Comparison of ENCODE assay signal across 11 mouse cellular contexts in genomic region chr3:51517878-51518762, GRCm38 (mm10). TPM values are rescaled to one million over a fixed set of nuclear protein-coding genes. Genes with fewer than 3 reads are reported as not detected.
A peak's percentile ranks its signal among the peaks of the same experiment; 100 is the strongest.
DNase-seq lines count a peak whose midpoint lies in the region; ATAC-seq and TF ChIP-seq lines count a peak whose summit lies in the region.
"Had no signal": no experiment of that assay in that cellular context is flagged by ENCODE, and none has a peak within 500 bp of the region (broad histone marks: within the 10 kb centered on the region; RNA-seq: fewer than 3 reads in every experiment).

No protein-coding gene starts in this region.

- peaks cover 5% of the 10 kb centered on the region; the same call in 1 of the 2 replicates for H3K36me3 ChIP-seq in E14TG2a.4 (ENCODE audit: insufficient read depth, low read length)
- peaks cover under 1 to 21% of the 10 kb centered on the region in 2 experiments for H3K36me3 ChIP-seq in MEL (ENCODE audit: control insufficient read depth in 1 of 2, insufficient read depth in 2 of 2, low read length in 2 of 2)
- peaks cover 39% of the 10 kb centered on the region for H3K36me3 ChIP-seq in intestine, embryonic 14.5 days (ENCODE audit: control insufficient read depth, insufficient read depth, low read length)

- TF ChIP-seq CTCF in E14TG2a.4 (conservative IDR thresholded peaks at IDR 0.05; ENCODE audit: low read length) (no peak), MEL (IDR thresholded peaks at IDR 0.05 in 2 of 3, conservative IDR thresholded peaks at IDR 0.05 in 1 of 3; ENCODE audit: control insufficient read depth in 1 of 3, insufficient read depth in 1 of 3, low read depth in 2 of 3, low read length in 3 of 3, poor library complexity in 1 of 3, severe bottlenecking in 1 of 3) (no peak)

- peak; percentile 86 for DNase-seq in MEL (ENCODE audit: low read depth, low spot score)
- no peak for DNase-seq in intestine, embryonic 14.5 days (ENCODE audit: low spot score)
- DNase-seq in right cerebral cortex, postnatal 10 days (ENCODE audit: low spot score in 2 of 2): no peak
- DNase-seq in thymus, postnatal 36 days: no peak
- DNase-seq in urinary bladder, postnatal 4 days (ENCODE audit: low spot score in 2 of 2): no peak
- DNase-seq: cerebellum, adult 18-20 months; lung, postnatal 14 days had no signal

- H3K79me2 ChIP-seq in MEL (ENCODE audit: control insufficient read depth, insufficient read depth, low read length, poor library complexity): no peaks in the 10 kb centered on the region

- TF ChIP-seq EP300 in MEL (IDR thresholded peaks at IDR 0.05; ENCODE audit: low read depth in 1 of 2, low read length in 2 of 2): peak in 1 of 2 experiments; percentile 78; a peak in 3 of 4 replicates

- H3K27me3 ChIP-seq in E14TG2a.4 (ENCODE audit: insufficient read depth, low read length) (no peaks in the 10 kb centered on the region; the same call in 1 of the 2 replicates), MEL (ENCODE audit: control insufficient read depth in 1 of 2, insufficient read depth in 2 of 2, low read length in 2 of 2) (no peaks in the 10 kb centered on the region)
- H3K27me3 ChIP-seq in intestine, embryonic 14.5 days (replicated peaks; ENCODE audit: control insufficient read depth, insufficient read depth, low read length): no peaks in the 10 kb centered on the region
- H3K27me3 ChIP-seq: neural tube, embryonic 12.5 days had no signal

- H3K9me3 ChIP-seq in E14TG2a.4 (ENCODE audit: low read length): no peaks in the 10 kb centered on the region
- H3K9me3 ChIP-seq in MEL (replicated peaks; ENCODE audit: insufficient read depth, low read length): no peaks in the 10 kb centered on the region
- no peaks in the 10 kb centered on the region for H3K9me3 ChIP-seq in intestine, embryonic 14.5 days (ENCODE audit: control insufficient read depth, low read length)
- H3K9me3 ChIP-seq: neural tube, embryonic 12.5 days had no signal

- peak overlapping the region; percentile 98 for H3K27ac ChIP-seq in MEL (ENCODE audit: control insufficient read depth, low read depth, low read length)
- H3K27ac ChIP-seq in intestine, embryonic 14.5 days (ENCODE audit: low read depth): peak overlapping the region; percentile 14; the same call in 1 of the 2 replicates
- H3K27ac ChIP-seq: neural tube, embryonic 12.5 days had no signal

- ATAC-seq in intestine, embryonic 14.5 days (replicated peaks; ENCODE audit: low FRiP score, low TSS enrichment, low read depth): peak; percentile 57; the same call in 1 of the 2 replicates
- peak; percentile 88 for ATAC-seq in megakaryocyte progenitor cell, adult 5-6 weeks (replicated peaks; ENCODE audit: poor library complexity)
- ATAC-seq: forebrain, embryonic 16.5 days had no signal

- TF ChIP-seq RAD21 in MEL (IDR thresholded peaks at IDR 0.05; ENCODE audit: low read depth, low read length): no peak

- H3K4me1 ChIP-seq in E14TG2a.4 (replicated peaks; ENCODE audit: low read depth, low read length): peaks cover 17% of the 10 kb centered on the region
- peaks cover 8 to 19% of the 10 kb centered on the region in 2 experiments; a peak in 3 of 4 replicates for H3K4me1 ChIP-seq in MEL (ENCODE audit: control insufficient read depth in 1 of 2, insufficient read depth in 2 of 2, low read length in 2 of 2)
- H3K4me1 ChIP-seq in intestine, embryonic 14.5 days (replicated peaks; ENCODE audit: control insufficient read depth, insufficient read depth, low read length): peaks cover 4% of the 10 kb centered on the region; the same call in 1 of the 2 replicates
- H3K4me1 ChIP-seq: neural tube, embryonic 12.5 days had no signal

- 0 out of 2 replicates have a peak overlapping the region, but pooled peaks have one; percentile 13 for H3K4me3 ChIP-seq in E14TG2a.4 (replicated peaks; ENCODE audit: low read length)
- H3K4me3 ChIP-seq in MEL (ENCODE audit: control insufficient read depth in 1 of 2, insufficient read depth in 1 of 2, low read depth in 2 of 2, low read length in 2 of 2): peak overlapping the region; percentile 37 to 44
- no peak overlapping the region for H3K4me3 ChIP-seq in intestine, embryonic 14.5 days (ENCODE audit: low read depth, low read length)
- H3K4me3 ChIP-seq: neural tube, embryonic 12.5 days had no signal

- 71% methylated on average over 12 of the region's 12 CpGs for WGBS in intestine, embryonic 14.5 days

- H3K4me2 ChIP-seq in intestine, embryonic 14.5 days (ENCODE audit: low read length): no peak overlapping the region
- H3K4me2 ChIP-seq: neural tube, embryonic 12.5 days had no signal

- H3K9ac ChIP-seq in MEL (ENCODE audit: control insufficient read depth, low read depth, low read length, poor library complexity, severe bottlenecking): peak overlapping the region; percentile 71
- no peak overlapping the region for H3K9ac ChIP-seq in intestine, embryonic 14.5 days (ENCODE audit: low read length)
- H3K9ac ChIP-seq: neural tube, embryonic 12.5 days had no signal

- peak in 1 of 2 experiments; percentile 57; a peak in 3 of 4 replicates for TF ChIP-seq POLR2A in MEL (IDR thresholded peaks at IDR 0.05; ENCODE audit: control insufficient read depth in 1 of 2, insufficient read depth in 1 of 2, low read depth in 1 of 2, low read length in 2 of 2, poor library complexity in 1 of 2)

TF ChIP-seq in MEL, 35 proteins besides CTCF, POLR2A, EP300 and RAD21:
- TF ChIP-seq ZNF384 (IDR thresholded peaks at IDR 0.05; ENCODE audit: low read depth, low read length): no peak; the same call in 1 of the 2 replicates
- no peak for TF ChIP-seq HCFC1 (IDR thresholded peaks at IDR 0.05; ENCODE audit: low read depth, low read length)
- TF ChIP-seq SIN3A (IDR thresholded peaks at IDR 0.05; ENCODE audit: low read length): peak; percentile 64; the same call in 1 of the 2 replicates
- peak; percentile 38; the same call in 1 of the 2 replicates for TF ChIP-seq RCOR1 (IDR thresholded peaks at IDR 0.05; ENCODE audit: low read depth, low read length)
- TF ChIP-seq MXI1 (IDR thresholded peaks at IDR 0.05; ENCODE audit: low read depth, low read length): peak; percentile 17; the same call in 1 of the 2 replicates
- peak; percentile 70; the same call in 1 of the 2 replicates for TF ChIP-seq CHD1 (IDR thresholded peaks at IDR 0.05; ENCODE audit: low read depth, low read length)
- peak; percentile 76 for TF ChIP-seq MAZ (IDR thresholded peaks at IDR 0.05; ENCODE audit: low read depth, low read length)
- TF ChIP-seq MYB (IDR thresholded peaks at IDR 0.05; ENCODE audit: low read depth, low read length): peak; percentile 39; the same call in 1 of the 2 replicates
- peak; percentile 83 for TF ChIP-seq CHD2 (IDR thresholded peaks at IDR 0.05; ENCODE audit: low read length)
- TF ChIP-seq ETS1 (IDR thresholded peaks at IDR 0.05; ENCODE audit: low read depth, low read length): peak; percentile 45
- TF ChIP-seq MYC (IDR thresholded peaks at IDR 0.05; ENCODE audit: low read depth, low read length): no peak
- TF ChIP-seq GABPA (IDR thresholded peaks at IDR 0.05; ENCODE audit: low read depth, low read length): peak; percentile 69; the same call in 1 of the 2 replicates
- TF ChIP-seq POLR2AphosphoS2 (IDR thresholded peaks at IDR 0.05; ENCODE audit: low read length): no peak; the same call in 1 of the 2 replicates
- TF ChIP-seq MAFK (IDR thresholded peaks at IDR 0.05; ENCODE audit: borderline replicate concordance, low read depth, low read length): peak; percentile 41; the same call in 1 of the 2 replicates
- TF ChIP-seq ELF1 (IDR thresholded peaks at IDR 0.05; ENCODE audit: low read depth, low read length): no peak
- TF ChIP-seq KAT2A (conservative IDR thresholded peaks at IDR 0.05; ENCODE audit: low read depth, low read length): no peak
- TF ChIP-seq ZC3H11A (IDR thresholded peaks at IDR 0.05; ENCODE audit: low read depth, low read length): no peak
- peak; percentile 24; the same call in 1 of the 2 replicates for TF ChIP-seq TCF12 (IDR thresholded peaks at IDR 0.05; ENCODE audit: low read depth, low read length)
- TF ChIP-seq NELFE (IDR thresholded peaks at IDR 0.05; ENCODE audit: low read depth, low read length): peak; percentile 31; the same call in 1 of the 2 replicates
- no peak for TF ChIP-seq BHLHE40 (IDR thresholded peaks at IDR 0.05; ENCODE audit: borderline replicate concordance, low read depth, low read length)
- no peak for TF ChIP-seq USF2 (IDR thresholded peaks at IDR 0.05; ENCODE audit: borderline replicate concordance in 1 of 2, insufficient read depth in 1 of 2, low read depth in 1 of 2, low read length in 2 of 2)
- no peak for TF ChIP-seq JUND (IDR thresholded peaks at IDR 0.05; ENCODE audit: low read depth, low read length)

RNA-seq across cellular contexts. Expression of gene Rab33b, which starts 34.4 kb away (rescaled TPM):
- total RNA-seq in MEL (2012; rRNA removed): 5.2 and 6.2 TPM in 2 replicates
- 1 to 10 TPM in 1 of 2 experiments, not detected in 1; 4.9 TPM for polyA plus RNA-seq in MEL (2012; ENCODE audit: insufficient read depth in 1 of 2, insufficient read length in 2 of 2, low read depth in 1 of 2, low replicate concordance in 2 of 2, missing spikeins in 1 of 2)
- 20.0 and 20.3 TPM in 2 replicates for polyA plus RNA-seq in intestine, embryonic 14.5 days (2014; fragmentation: Nextera tagmentation; extraction: Ambion mirVana)
- 8.4 and 12.2 TPM in 2 replicates for total RNA-seq in megakaryocyte progenitor cell, adult 5-6 weeks (2015)
- total RNA-seq in megakaryocyte progenitor cell, adult 5-6 weeks (2017): 9.1 and 13.3 TPM in 2 replicates

RNA-seq across cellular contexts. Expression of gene Setd7, which starts 42.6 kb away (rescaled TPM):
- 8.4 and 11.3 TPM in 2 replicates for total RNA-seq in MEL (2012; rRNA removed)
- polyA plus RNA-seq in MEL (2012; ENCODE audit: insufficient read depth in 1 of 2, insufficient read length in 2 of 2, low read depth in 1 of 2, low replicate concordance in 2 of 2, missing spikeins in 1 of 2): 10 to 100 TPM; 15.3 to 37.9 TPM
- 4.2 and 5.8 TPM in 2 replicates for polyA plus RNA-seq in intestine, embryonic 14.5 days (2014; fragmentation: Nextera tagmentation; extraction: Ambion mirVana)
- total RNA-seq in megakaryocyte progenitor cell, adult 5-6 weeks (2015): 38.2 and 38.9 TPM in 2 replicates
- total RNA-seq in megakaryocyte progenitor cell, adult 5-6 weeks (2017): 25.8 and 30.2 TPM in 2 replicates
